Mouse (Mus musculus) forebrain, embryonic 16.5 days (tissue): ENCODE measurements around the gene Pde6d. TPM values are rescaled to one million over a fixed set of nuclear protein-coding genes. Genes with fewer than 3 reads are reported as not detected.

ENCODE experiments used
- ATAC-seq: fragments of 200-750 bp; cut with Nextera tagmentation; 2 replicates; pipeline ENCODE4 v1.8.0; 2017; ENCODE audit warnings: mild to moderate bottlenecking, moderate library complexity
- H3K27ac ChIP-seq: fragments of 300-500 bp; sonication (generic); 2 replicates; pipeline ENCODE4 v1.5.1; 2014; ENCODE audit warnings: low read length, control low read depth
- H3K27me3 ChIP-seq: fragments of 300-500 bp; sonication (generic); replicated peaks from 2 replicates; pipeline ENCODE4 v1.6.1; 2014; ENCODE audit warnings: low read length; ENCODE audit not compliant: control insufficient read depth, insufficient read depth
- H3K36me3 ChIP-seq: fragments of 300-500 bp; sonication (generic); 2 replicates; pipeline ENCODE4 v1.6.1; 2014; ENCODE audit not compliant: control insufficient read depth, insufficient read depth
- H3K4me1 ChIP-seq: fragments of 300-500 bp; sonication (generic); replicated peaks from 2 replicates; pipeline ENCODE4 v1.6.1; 2014; ENCODE audit warnings: low read length; ENCODE audit not compliant: control insufficient read depth, insufficient read depth
- H3K4me2 ChIP-seq: fragments of 300-500 bp; sonication (generic); 2 replicates; pipeline ENCODE4 v1.6.1; 2014; ENCODE audit warnings: mild to moderate bottlenecking, low read length, control low read depth
- H3K4me3 ChIP-seq: fragments of 300-500 bp; sonication (generic); replicated peaks from 2 replicates; pipeline ENCODE4 v1.5.1; 2014; ENCODE audit warnings: mild to moderate bottlenecking, low read length, control low read depth
- H3K9ac ChIP-seq: fragments of 300-500 bp; sonication (generic); replicated peaks from 2 replicates; pipeline ENCODE4 v1.6.1; 2014; ENCODE audit warnings: low read depth, low read length, control low read depth
- H3K9me3 ChIP-seq: fragments of 300-500 bp; sonication (generic); 2 replicates; pipeline ENCODE4 v1.6.1; 2016; ENCODE audit warnings: low read length; ENCODE audit not compliant: control insufficient read depth
- WGBS: fragments of 180-500 bp; shearing (Covaris S2); extraction: QIAGEN DNeasy Blood & Tissue Kit; methylation state at CpG from one replicate; pipeline ENCODE4 v1.1.7; 2014; 5-methylcytosine and 5-hydroxymethylcytosine counted together
- polyA plus RNA-seq: library from polyadenylated mRNA; unstranded; fragments of >200 nt; fragmentation: Nextera tagmentation; extraction: Ambion mirVana; gene quantifications from 2 replicates; pipeline ENCODE4 v1.2.1, GENCODE M21; 2015

Pde6d gene
- polyA plus RNA-seq, 1 experiment from 2014 or later: 90.1 TPM

GRCm38 (mm10) chr1:86610954-86611353 is 28.5 kb upstream of the Pde6d start:
- no peak overlapping the region for H3K4me3 ChIP-seq
- no peaks in the 10 kb centered on the region for H3K4me1 ChIP-seq
- no peaks in the 10 kb centered on the region for H3K27me3 ChIP-seq
- no peak overlapping the region for H3K4me2 ChIP-seq
- 76% methylated on average over 1 of the region's 1 CpGs for whole genome bisulfite sequencing
- ATAC-seq: no peak
- no peak overlapping the region for H3K9ac ChIP-seq
- H3K36me3 ChIP-seq: peaks cover 4% of the 10 kb centered on the region; the same call in 1 of the 2 replicates
- H3K9me3 ChIP-seq: no peaks in the 10 kb centered on the region
- no peak overlapping the region for H3K27ac ChIP-seq

- peaks cover 37% of the 10 kb centered on the region for H3K36me3 ChIP-seq
- H3K4me1 ChIP-seq: no peaks in the 10 kb centered on the region
Measured at GRCm38 (mm10) chr1:86600117-86600516, 17.7 kb upstream of the Pde6d start.

GRCm38 (mm10) chr1:86598516-86598915 is 16.1 kb upstream of the Pde6d start:
- 0 out of 2 replicates have a peak, but pooled peaks have one; percentile 33 for ATAC-seq
- Histone ChIP-seq H3K27ac (no peak overlapping the region), H3K9me3 (no peaks in the 10 kb centered on the region), H3K4me3 (no peak overlapping the region), H3K4me2 (no peak overlapping the region), H3K4me1 (no peaks in the 10 kb centered on the region), H3K9ac (no peak overlapping the region), H3K36me3 (peaks cover 34% of the 10 kb centered on the region), H3K27me3 (no peaks in the 10 kb centered on the region)
- 74% methylated on average over 3 of the region's 3 CpGs for WGBS

More at GRCm38 (mm10) chr1:86600117-86600516, 17.7 kb upstream of the Pde6d start:
- no peak overlapping the region for H3K27ac ChIP-seq
- no peak overlapping the region for H3K9ac ChIP-seq
- H3K4me3 ChIP-seq: no peak overlapping the region
- H3K9me3 ChIP-seq: no peaks in the 10 kb centered on the region
- no peak for ATAC-seq
- 94% methylated on average over 2 of the region's 2 CpGs for WGBS
- H3K27me3 ChIP-seq: no peaks in the 10 kb centered on the region
- H3K4me2 ChIP-seq: no peak overlapping the region

- H3K9me3 ChIP-seq: no peaks in the 10 kb centered on the region
- no peaks in the 10 kb centered on the region for H3K4me1 ChIP-seq
- no peak overlapping the region for H3K9ac ChIP-seq
- peaks cover 19% of the 10 kb centered on the region for H3K36me3 ChIP-seq
- H3K4me2 ChIP-seq: no peak overlapping the region
- no peaks in the 10 kb centered on the region for H3K27me3 ChIP-seq
- no peak overlapping the region for H3K4me3 ChIP-seq
- no peak overlapping the region for H3K27ac ChIP-seq
- 95% methylated on average over 6 of the region's 6 CpGs for WGBS
- ATAC-seq: no peak
Measured at GRCm38 (mm10) chr1:86596512-86596911, 14.1 kb upstream of the Pde6d start.

GRCm38 (mm10) chr1:86595315-86595714 is 12.9 kb upstream of the Pde6d start:
- no peak overlapping the region for H3K27ac ChIP-seq
- ATAC-seq: no peak
- H3K36me3 ChIP-seq: peaks cover 14% of the 10 kb centered on the region
- no peak overlapping the region for H3K9ac ChIP-seq
- H3K4me2 ChIP-seq: no peak overlapping the region
- 92% methylated on average over 6 of the region's 6 CpGs for WGBS
- H3K4me1 ChIP-seq: no peaks in the 10 kb centered on the region
- no peaks in the 10 kb centered on the region for H3K27me3 ChIP-seq
- no peaks in the 10 kb centered on the region for H3K9me3 ChIP-seq
- no peak overlapping the region for H3K4me3 ChIP-seq

- Histone ChIP-seq H3K9ac (no peak overlapping the region), H3K27me3 (no peaks in the 10 kb centered on the region), H3K4me2 (no peak overlapping the region), H3K4me1 (no peaks in the 10 kb centered on the region), H3K4me3 (no peak overlapping the region), H3K36me3 (peaks cover 12% of the 10 kb centered on the region), H3K9me3 (no peaks in the 10 kb centered on the region), H3K27ac (no peak overlapping the region)
- 88% methylated on average over 7 of the region's 7 CpGs for WGBS
- ATAC-seq: no peak
Measured at GRCm38 (mm10) chr1:86594539-86594938, 12.1 kb upstream of the Pde6d start.

- H3K9me3 ChIP-seq: no peaks in the 10 kb centered on the region
- H3K36me3 ChIP-seq: no peaks in the 10 kb centered on the region
- peak overlapping the region; percentile 91 for H3K9ac ChIP-seq
- peaks cover 13% of the 10 kb centered on the region for H3K4me1 ChIP-seq
- no peak overlapping the region for H3K27ac ChIP-seq
- H3K27me3 ChIP-seq: no peaks in the 10 kb centered on the region
- H3K4me2 ChIP-seq: peak overlapping the region; percentile 81
- under 1% methylated on average over 24 of the region's 26 CpGs for WGBS
- ATAC-seq: peak; percentile 15; the same call in 1 of the 2 replicates
- H3K4me3 ChIP-seq: peak overlapping the region; percentile 96
Measured at GRCm38 (mm10) chr1:86586992-86587391, 4.6 kb upstream of the Pde6d start.

- Histone ChIP-seq H3K36me3 (no peaks in the 10 kb centered on the region), H3K9ac (no peak overlapping the region), H3K4me1 (peaks cover 24% of the 10 kb centered on the region), H3K9me3 (no peaks in the 10 kb centered on the region), H3K27ac (no peak overlapping the region), H3K4me3 (no peak overlapping the region), H3K27me3 (no peaks in the 10 kb centered on the region), H3K4me2 (no peak overlapping the region)
- WGBS: 70% methylated on average over 2 of the region's 2 CpGs
- no peak for ATAC-seq
Measured at GRCm38 (mm10) chr1:86583709-86584108, 1.3 kb upstream of the Pde6d start.

- Histone ChIP-seq H3K4me1 (peaks cover 15% of the 10 kb centered on the region), H3K4me3 (peak overlapping the region; percentile 90), H3K9me3 (no peaks in the 10 kb centered on the region), H3K36me3 (no peaks in the 10 kb centered on the region), H3K27me3 (no peaks in the 10 kb centered on the region), H3K4me2 (peak overlapping the region; percentile 56), H3K27ac (peak overlapping the region; percentile 57; the same call in 1 of the 2 replicates), H3K9ac (peak overlapping the region; percentile 94)
- 2% methylated on average over 35 of the region's 38 CpGs for WGBS
- ATAC-seq: peak; percentile 77
Measured at GRCm38 (mm10) chr1:86581692-86582450, 558 bp downstream of the Pde6d start.
